Mouse (Mus musculus): ENCODE results near the gene Smim12.

Smim12 gene

GRCm38 (mm10) chr4:127243552-127243951 is at the start of gene Smim12:
TSS of gene Smim12 (plus strand) at chr4:127243784.
- in situ Hi-C loops (cut with MboI; ENCODE audit: low sequenced_read_pairs): loop anchor here (10.0 kb wide), 1 partner anchor 189 kb away; no protein-coding TSS in a partner anchor

- in situ Hi-C loops (cut with MboI; ENCODE audit: low sequenced_read_pairs): no loop called here
Measured at GRCm38 (mm10) chr4:127194477-127195269, 48.9 kb upstream of the Smim12 start.

GRCm38 (mm10) chr4:127198609-127199008 is 45.0 kb upstream of the Smim12 start:
- in situ Hi-C loops (cut with MboI; ENCODE audit: low sequenced_read_pairs): no loop called here

- in situ Hi-C loops (cut with MboI; ENCODE audit: low sequenced_read_pairs): no loop called here
Measured at GRCm38 (mm10) chr4:127199406-127199805, 44.2 kb upstream of the Smim12 start.

- in situ Hi-C loops (cut with MboI; ENCODE audit: low sequenced_read_pairs): no loop called here
Measured at GRCm38 (mm10) chr4:127200164-127200722, 43.3 kb upstream of the Smim12 start.

GRCm38 (mm10) chr4:127200769-127201617 is 42.6 kb upstream of the Smim12 start:
- in situ Hi-C loops (cut with MboI; ENCODE audit: low sequenced_read_pairs): no loop called here

- in situ Hi-C loops (cut with MboI; ENCODE audit: low sequenced_read_pairs): no loop called here
Measured at GRCm38 (mm10) chr4:127203081-127203480, 40.5 kb upstream of the Smim12 start.

- in situ Hi-C loops (cut with MboI; ENCODE audit: low sequenced_read_pairs): no loop called here
Measured at GRCm38 (mm10) chr4:127211318-127211717, 32.3 kb upstream of the Smim12 start.

- in situ Hi-C loops (cut with MboI; ENCODE audit: low sequenced_read_pairs): no loop called here
Measured at GRCm38 (mm10) chr4:127214510-127214909, 29.1 kb upstream of the Smim12 start.

- in situ Hi-C loops (cut with MboI; ENCODE audit: low sequenced_read_pairs): no loop called here
Measured at GRCm38 (mm10) chr4:127215103-127215502, 28.5 kb upstream of the Smim12 start.

GRCm38 (mm10) chr4:127215799-127216198 is 27.8 kb upstream of the Smim12 start:
- in situ Hi-C loops (cut with MboI; ENCODE audit: low sequenced_read_pairs): no loop called here

GRCm38 (mm10) chr4:127216251-127216651 is 27.3 kb upstream of the Smim12 start:
- in situ Hi-C loops (cut with MboI; ENCODE audit: low sequenced_read_pairs): no loop called here

GRCm38 (mm10) chr4:127217048-127217447 is 26.5 kb upstream of the Smim12 start:
- in situ Hi-C loops (cut with MboI; ENCODE audit: low sequenced_read_pairs): no loop called here

GRCm38 (mm10) chr4:127223291-127223690 is 20.3 kb upstream of the Smim12 start:
- in situ Hi-C loops (cut with MboI; ENCODE audit: low sequenced_read_pairs): no loop called here

- in situ Hi-C loops (cut with MboI; ENCODE audit: low sequenced_read_pairs): no loop called here
Measured at GRCm38 (mm10) chr4:127223755-127224154, 19.8 kb upstream of the Smim12 start.

- in situ Hi-C loops (cut with MboI; ENCODE audit: low sequenced_read_pairs): no loop called here
Measured at GRCm38 (mm10) chr4:127224444-127225100, 19.0 kb upstream of the Smim12 start.

- in situ Hi-C loops (cut with MboI; ENCODE audit: low sequenced_read_pairs): no loop called here
Measured at GRCm38 (mm10) chr4:127226067-127226466, 17.5 kb upstream of the Smim12 start.

- in situ Hi-C loops (cut with MboI; ENCODE audit: low sequenced_read_pairs): no loop called here
Measured at GRCm38 (mm10) chr4:127227051-127227673, 16.4 kb upstream of the Smim12 start.

- in situ Hi-C loops (cut with MboI; ENCODE audit: low sequenced_read_pairs): no loop called here
Measured at GRCm38 (mm10) chr4:127232028-127232427, 11.6 kb upstream of the Smim12 start.

GRCm38 (mm10) chr4:127232551-127232950 is 11.0 kb upstream of the Smim12 start:
- in situ Hi-C loops (cut with MboI; ENCODE audit: low sequenced_read_pairs): no loop called here
